Mouse (Mus musculus) olfactory bulb, adult 2 months (tissue): ENCODE measurements around the gene Spata13. TPM values are rescaled to one million over a fixed set of nuclear protein-coding genes. Genes with fewer than 3 reads are reported as not detected.

Experiments used
- H3K27ac ChIP-seq: fragments of 200-500 bp; 2 replicates; pipeline ENCODE4 v1.5.1; 2012; ENCODE audit warnings: low read depth, low read length; ENCODE audit not compliant: insufficient read depth
- H3K4me1 ChIP-seq: fragments of 200-500 bp; 2 replicates; pipeline ENCODE4 v1.6.1; 2012; ENCODE audit warnings: low read length; ENCODE audit not compliant: control insufficient read depth, insufficient read depth
- H3K4me3 ChIP-seq: fragments of 200-500 bp; 2 replicates; pipeline ENCODE4 v1.5.1; 2012; ENCODE audit warnings: mild to moderate bottlenecking, low read depth, low read length, moderate library complexity; ENCODE audit not compliant: insufficient read depth
- CTCF ChIP-seq: fragments of 200-500 bp; IDR thresholded peaks from 2 replicates; pipeline ENCODE4 v1.5.1; 2012; ENCODE audit warnings: low read depth, mild to moderate bottlenecking, low read length, moderate library complexity; ENCODE audit not compliant: insufficient read depth
- POLR2A ChIP-seq: fragments of 200-500 bp; IDR thresholded peaks from 2 replicates; pipeline ENCODE4 v1.6.1; 2012; ENCODE audit warnings: mild to moderate bottlenecking, low read depth, low read length, moderate library complexity; ENCODE audit not compliant: insufficient read depth
- WGBS: fragments of 180-500 bp; shearing (Covaris S2); methylation state at CpG from one replicate; pipeline ENCODE4 v1.1.7; 2018; 5-methylcytosine and 5-hydroxymethylcytosine counted together
- polyA plus RNA-seq: library from polyadenylated mRNA; stranded (reverse); fragments of >200 nt; gene quantifications from 2 replicates; pipeline ENCODE4 v1.2.4, GENCODE M21; 2012; ENCODE audit warnings: low replicate concordance; ENCODE audit not compliant: missing spikeins, insufficient read depth, insufficient read length

The Spata13 gene
- polyA plus RNA-seq, 1 experiment: not detected

- no peak overlapping the region for H3K4me3 ChIP-seq
- H3K4me1 ChIP-seq: 0 out of 2 replicates have a peak, but pooled peaks cover 3% of the 10 kb centered on the region
- H3K27ac ChIP-seq: no peak overlapping the region
- TF ChIP-seq CTCF (no peak), POLR2A (no peak)
- 31% methylated on average over 4 of the region's 4 CpGs for WGBS
Observed at GRCm38 (mm10) chr14:60664641-60665040, 30.8 kb downstream of the Spata13 start.

- TF ChIP-seq POLR2A (no peak), CTCF (no peak)
- Histone ChIP-seq H3K4me1 (0 out of 2 replicates have a peak, but pooled peaks cover 2% of the 10 kb centered on the region), H3K27ac (no peak overlapping the region), H3K4me3 (no peak overlapping the region)
- 72% methylated on average over 6 of the region's 6 CpGs for WGBS
Observed at GRCm38 (mm10) chr14:60665263-60665662, 31.5 kb downstream of the Spata13 start.

GRCm38 (mm10) chr14:60666252-60666651, 32.5 kb downstream of the Spata13 start:
- H3K27ac ChIP-seq: no peak overlapping the region
- WGBS: 83% methylated on average over 7 of the region's 7 CpGs
- no peak overlapping the region for H3K4me3 ChIP-seq
- TF ChIP-seq POLR2A (no peak), CTCF (no peak)
- H3K4me1 ChIP-seq: 0 out of 2 replicates have a peak, but pooled peaks cover 2% of the 10 kb centered on the region

- TF ChIP-seq POLR2A: no peak
- no peak for TF ChIP-seq CTCF
Observed at GRCm38 (mm10) chr14:60670191-60670590, 36.4 kb downstream of the Spata13 start.

GRCm38 (mm10) chr14:60671504-60671903, 37.7 kb downstream of the Spata13 start:
- Histone ChIP-seq H3K27ac (no peak overlapping the region), H3K4me3 (no peak overlapping the region), H3K4me1 (no peaks in the 10 kb centered on the region)
- TF ChIP-seq CTCF (no peak), POLR2A (no peak)
- 64% methylated on average over 2 of the region's 2 CpGs for WGBS

More at GRCm38 (mm10) chr14:60670191-60670590, 36.4 kb downstream of the Spata13 start:
- no peak overlapping the region for H3K4me3 ChIP-seq
- no peaks in the 10 kb centered on the region for H3K4me1 ChIP-seq
- WGBS: 76% methylated on average over 7 of the region's 7 CpGs
- no peak overlapping the region for H3K27ac ChIP-seq

- TF ChIP-seq CTCF (no peak), POLR2A (no peak)
- 79% methylated on average over 4 of the region's 4 CpGs for WGBS
- H3K27ac ChIP-seq: no peak overlapping the region
Observed at GRCm38 (mm10) chr14:60675697-60676096, 41.9 kb downstream of the Spata13 start.

GRCm38 (mm10) chr14:60676625-60677314, 43.0 kb downstream of the Spata13 start:
- Histone ChIP-seq H3K4me3 (no peak overlapping the region), H3K4me1 (no peaks in the 10 kb centered on the region), H3K27ac (no peak overlapping the region)
- TF ChIP-seq POLR2A (no peak), CTCF (no peak)
- 89% methylated on average over 2 of the region's 2 CpGs for WGBS

More at GRCm38 (mm10) chr14:60675697-60676096, 41.9 kb downstream of the Spata13 start:
- no peak overlapping the region for H3K4me3 ChIP-seq
- H3K4me1 ChIP-seq: no peaks in the 10 kb centered on the region

- Histone ChIP-seq H3K4me1 (peaks cover 9% of the 10 kb centered on the region), H3K27ac (no peak overlapping the region), H3K4me3 (no peak overlapping the region)
- 41% methylated on average over 12 of the region's 12 CpGs for WGBS
- no peak for TF ChIP-seq POLR2A
- TF ChIP-seq CTCF: no peak
Observed at GRCm38 (mm10) chr14:60682361-60683023, 48.7 kb downstream of the Spata13 start.

- no peak for TF ChIP-seq CTCF
- no peak for TF ChIP-seq POLR2A
- WGBS: 84% methylated on average over 10 of the region's 10 CpGs
- no peak overlapping the region for H3K4me3 ChIP-seq
- H3K27ac ChIP-seq: no peak overlapping the region
- H3K4me1 ChIP-seq: peaks cover 12% of the 10 kb centered on the region
Observed at GRCm38 (mm10) chr14:60683989-60684388, 50.2 kb downstream of the Spata13 start.
